Mouse (Mus musculus) layer of hippocampus, adult 6 months (tissue): ENCODE data around the gene Phex. TPM values are rescaled to one million over a fixed set of nuclear protein-coding genes. Genes with fewer than 3 reads are reported as not detected.

ENCODE experiments used
- long read RNA-seq, 2 experiments: library from polyadenylated mRNA; unstranded; transcript quantifications; one replicate each; pipeline ENCODE4 v2.0.0; 2019 to 2020
- microRNA-seq: library from miRNA; unstranded; fragments of <30 nt; microRNA quantifications from one replicate; pipeline ENCODE4 v1.2.0, GENCODE M21; 2020
- polyA plus RNA-seq: library from polyadenylated mRNA; unstranded; fragments of <200 nt; fragmentation: Nextera tagmentation; gene quantifications from 2 replicates; pipeline ENCODE4 v1.2.3, GENCODE M21; 2021

Gene Phex
- polyA plus RNA-seq: 0.09 TPM in 2 replicates
- long read RNA-seq, experiment 1, partial matches to known transcripts: 0 of 1 reads
- long read RNA-seq, experiment 1, other reads (novel, unspliced or antisense): 0 of 1 reads
- long read RNA-seq, experiment 2: 0 reads

GRCm38 (mm10) chrX:157415212-157415611, at the start of gene Phex:
TSS of gene Phex (minus strand) at chrX:157415312.

Small RNA genes lying within 50 kb of the gene (microRNA-seq; reads per million reads assigned to microRNA genes)
- not detected for gene Gm23798

Other genes starting within 250 kb of the Phex start
- gene Sms, start 77.0 kb upstream of the Phex start, polyA plus RNA-seq: 133 and 152 TPM in 2 replicates
- not detected in 2 replicates for gene Yy2, start 153.7 kb upstream of the Phex start, polyA plus RNA-seq
- gene Mbtps2, start 183.4 kb upstream of the Phex start, polyA plus RNA-seq: 9.3 and 10.4 TPM in 2 replicates